Mouse (Mus musculus): ENCODE measurements around the gene Acp2. TPM values are rescaled to one million over a fixed set of nuclear protein-coding genes. Genes with fewer than 3 reads are reported as not detected.
A peak's percentile ranks its signal among the peaks of the same experiment; 100 is the strongest.

Acp2 gene
- 44.7 and 45.2 TPM in 2 replicates for total RNA-seq (2014; rRNA removed)
- polyA plus RNA-seq (2015; fragmentation: Nextera tagmentation; extraction: Ambion mirVana) = 35.1 and 36.4 TPM in 2 replicates

DNA sequence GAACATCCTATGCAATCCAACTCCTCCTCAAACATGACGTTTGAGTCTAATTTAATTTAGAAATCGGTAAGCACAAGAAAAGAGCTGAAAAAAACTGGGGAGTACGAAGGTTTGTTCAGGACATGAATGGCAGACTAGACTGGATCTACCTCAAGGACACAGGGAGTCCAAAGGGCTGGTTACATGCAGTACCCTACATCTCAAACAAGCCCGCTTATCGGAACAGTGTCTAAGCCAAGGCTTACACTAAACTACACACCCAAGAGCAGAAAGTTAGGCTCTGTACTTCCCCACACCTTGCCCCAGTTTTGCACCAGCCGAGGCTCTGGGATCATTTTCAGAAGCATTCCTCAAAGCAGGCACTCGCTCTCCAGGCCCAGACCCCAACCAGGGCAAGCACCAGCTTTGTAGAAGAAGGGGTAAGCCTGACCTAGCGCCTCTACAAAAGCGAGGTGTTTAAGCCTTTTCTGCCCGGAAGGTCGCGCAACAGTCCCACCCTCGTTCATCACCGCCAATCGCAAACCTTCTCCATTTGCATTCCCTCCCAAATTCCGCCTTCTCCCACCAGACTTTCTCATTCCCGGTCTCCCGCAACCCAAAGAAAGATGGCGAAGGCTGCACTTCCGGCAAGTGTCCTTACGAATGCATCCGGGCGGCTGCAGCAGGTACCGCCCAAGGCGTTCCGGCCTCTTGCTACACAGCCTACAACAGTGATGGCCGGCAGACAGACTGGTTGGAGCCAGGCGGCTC, at the start of gene Acp2, which contains the start of gene Nr1h3:
Gene Acp2, plus strand, starts transcription at position 664 of the 750 bp plus-strand sequence.
Gene Nr1h3, minus strand, starts transcription at position 613 of the 750 bp plus-strand sequence.
- peak within 1 kb of the TSS; percentile 84 for H3K27ac ChIP-seq (ENCODE audit: low read depth, low read length)
- H3K27me3 ChIP-seq (ENCODE audit: insufficient read depth, low read length) = no peaks in the 10 kb centered on the region
- peak within 1 kb of the TSS; percentile 68 for H3K4me2 ChIP-seq (ENCODE audit: low read depth, low read length, poor library complexity, severe bottlenecking)
- ATAC-seq (ENCODE audit: low FRiP score) (peak; percentile 96), DNase-seq (ENCODE audit: low spot score) (peak; percentile 96)
- no peaks in the 10 kb centered on the region for H3K9me3 ChIP-seq (ENCODE audit: low read length)
- H3K36me3 ChIP-seq (ENCODE audit: insufficient read depth, low read length) = peaks cover 12% of the 10 kb centered on the region; the same call in 1 of the 2 replicates
- H3K9ac ChIP-seq (replicated peaks; ENCODE audit: low read length, poor library complexity, severe bottlenecking) = peak within 1 kb of the TSS; percentile 76
- WGBS = 2% methylated on average over 28 of the region's 28 CpGs
- H3K4me1 ChIP-seq (ENCODE audit: insufficient read depth, low read length) = peaks cover 12% of the 10 kb centered on the region; the same call in 1 of the 2 replicates
- peak within 1 kb of the TSS; percentile 52 for H3K4me3 ChIP-seq (ENCODE audit: low read depth, low read length)
- TF ChIP-seq CTCF (IDR thresholded peaks at IDR 0.05) = peak; percentile 18; the same call in 1 of the 2 replicates

DNA sequence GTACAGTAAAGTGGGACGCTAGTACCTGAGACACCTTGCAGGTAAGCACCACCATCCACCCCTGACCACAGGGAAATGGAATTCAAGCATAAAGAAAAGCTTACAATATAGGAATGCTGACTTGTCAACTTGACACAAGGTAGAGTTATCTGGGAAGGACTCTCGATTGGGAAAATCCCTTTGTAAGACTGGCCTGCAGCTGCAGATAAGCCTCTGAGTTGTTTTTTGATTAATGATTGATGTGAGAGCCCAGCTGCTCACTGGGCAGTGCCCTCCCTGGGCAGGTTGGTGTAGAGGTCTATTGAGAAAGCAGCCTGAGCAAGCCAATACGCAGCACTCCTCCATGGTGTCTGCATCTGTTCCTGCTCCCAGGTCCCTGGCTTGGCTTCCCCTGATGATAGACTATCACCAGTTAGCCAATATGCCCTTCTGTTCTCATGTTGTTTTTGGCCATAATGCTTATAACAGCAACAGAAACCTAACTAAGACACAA, 49.8 kb upstream of the Acp2 start:
- TF ChIP-seq CTCF (IDR thresholded peaks at IDR 0.05) = no peak
- peaks cover 59% of the 10 kb centered on the region for H3K36me3 ChIP-seq (ENCODE audit: insufficient read depth, low read length)
- ATAC-seq (ENCODE audit: low FRiP score) (no peak), DNase-seq (ENCODE audit: low spot score) (no peak)
- H3K4me3 ChIP-seq (ENCODE audit: low read depth, low read length) = no peak overlapping the region
- H3K9me3 ChIP-seq (ENCODE audit: low read length) = no peaks in the 10 kb centered on the region
- no peak overlapping the region for H3K27ac ChIP-seq (ENCODE audit: low read depth, low read length)
- H3K4me1 ChIP-seq (ENCODE audit: insufficient read depth, low read length) = no peaks in the 10 kb centered on the region
- H3K9ac ChIP-seq (replicated peaks; ENCODE audit: low read length, poor library complexity, severe bottlenecking) = no peak overlapping the region
- H3K27me3 ChIP-seq (ENCODE audit: insufficient read depth, low read length) = no peaks in the 10 kb centered on the region
- no peak overlapping the region for H3K4me2 ChIP-seq (ENCODE audit: low read depth, low read length, poor library complexity, severe bottlenecking)
- 86% methylated on average over 3 of the region's 3 CpGs for WGBS

DNA sequence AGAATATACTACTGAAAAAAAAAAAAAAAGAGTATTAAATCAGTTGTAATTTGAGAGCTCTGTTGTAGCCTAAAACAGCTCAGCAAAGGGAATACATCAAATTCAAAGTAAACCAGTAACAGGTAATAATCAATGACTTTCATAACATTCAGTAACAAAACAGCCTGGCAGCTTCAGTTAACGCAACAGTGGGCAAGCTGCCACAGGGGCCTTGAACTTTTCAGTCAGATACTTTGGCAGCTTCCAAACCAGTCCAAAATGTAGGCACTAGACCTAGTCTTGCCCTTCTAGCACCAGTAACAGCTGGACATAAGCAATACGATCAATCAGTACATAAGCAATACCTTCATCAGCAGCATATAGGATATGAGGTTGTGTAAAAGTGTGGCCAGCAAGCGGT, 48.6 kb upstream of the Acp2 start:
- peaks cover 62% of the 10 kb centered on the region for H3K36me3 ChIP-seq (ENCODE audit: insufficient read depth, low read length)
- no peak overlapping the region for H3K9ac ChIP-seq (replicated peaks; ENCODE audit: low read length, poor library complexity, severe bottlenecking)
- no peaks in the 10 kb centered on the region for H3K9me3 ChIP-seq (ENCODE audit: low read length)
- H3K27me3 ChIP-seq (ENCODE audit: insufficient read depth, low read length) = no peaks in the 10 kb centered on the region
- H3K27ac ChIP-seq (ENCODE audit: low read depth, low read length) = no peak overlapping the region
- ATAC-seq (ENCODE audit: low FRiP score) (no peak), DNase-seq (ENCODE audit: low spot score) (no peak)
- WGBS = 97% methylated on average over 3 of the region's 3 CpGs
- H3K4me3 ChIP-seq (ENCODE audit: low read depth, low read length) = no peak overlapping the region
- no peak for TF ChIP-seq CTCF (IDR thresholded peaks at IDR 0.05)
- H3K4me1 ChIP-seq (ENCODE audit: insufficient read depth, low read length) = no peaks in the 10 kb centered on the region
- no peak overlapping the region for H3K4me2 ChIP-seq (ENCODE audit: low read depth, low read length, poor library complexity, severe bottlenecking)

DNA sequence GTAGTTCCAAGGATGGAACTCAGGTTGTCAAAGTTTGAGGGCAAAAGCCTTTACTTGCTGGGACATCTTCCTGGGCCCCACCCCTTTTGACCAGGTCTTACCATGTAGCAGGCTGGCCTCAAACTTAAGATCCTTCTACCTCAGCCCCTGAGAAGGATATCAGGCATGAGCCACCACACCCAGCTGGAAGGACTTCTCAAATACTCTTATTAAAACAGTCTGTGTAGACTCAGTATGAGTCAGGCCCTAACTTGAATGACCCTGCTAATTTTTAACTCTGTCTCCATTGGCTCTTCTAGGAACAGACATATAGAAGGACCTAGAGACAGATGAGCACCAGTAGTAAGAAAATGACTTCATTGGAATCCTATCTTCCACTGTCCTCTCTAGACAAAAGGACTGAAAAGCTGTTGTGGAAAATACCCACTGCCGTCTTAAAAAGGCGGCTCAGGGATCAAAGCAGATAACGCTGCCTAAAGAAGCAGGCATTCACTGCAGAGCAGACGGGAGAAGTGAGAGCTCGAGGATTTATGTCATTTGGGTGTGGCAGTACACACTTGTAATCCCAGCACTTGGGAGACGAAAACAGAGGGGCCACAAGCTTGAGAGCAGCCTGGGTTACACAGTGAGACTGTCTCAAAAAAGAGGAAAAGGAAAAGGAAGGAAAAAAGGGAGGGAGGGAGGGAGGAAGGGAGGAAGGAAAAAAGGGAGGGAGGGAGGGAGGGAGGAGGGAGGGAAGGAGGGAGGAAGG, 45.5 kb upstream of the Acp2 start:
- no peak for ATAC-seq (ENCODE audit: low FRiP score)
- H3K4me3 ChIP-seq (ENCODE audit: low read depth, low read length) = no peak overlapping the region
- WGBS = 29% methylated on average over 6 of the region's 6 CpGs
- no peak overlapping the region for H3K27ac ChIP-seq (ENCODE audit: low read depth, low read length)
- no peaks in the 10 kb centered on the region for H3K9me3 ChIP-seq (ENCODE audit: low read length)
- no peaks in the 10 kb centered on the region for H3K4me1 ChIP-seq (ENCODE audit: insufficient read depth, low read length)
- H3K36me3 ChIP-seq (ENCODE audit: insufficient read depth, low read length) = peaks cover 80% of the 10 kb centered on the region
- no peak overlapping the region for H3K4me2 ChIP-seq (ENCODE audit: low read depth, low read length, poor library complexity, severe bottlenecking)
- no peak for DNase-seq (ENCODE audit: low spot score)
- H3K27me3 ChIP-seq (ENCODE audit: insufficient read depth, low read length) = no peaks in the 10 kb centered on the region
- no peak overlapping the region for H3K9ac ChIP-seq (replicated peaks; ENCODE audit: low read length, poor library complexity, severe bottlenecking)
- no peak for TF ChIP-seq CTCF (IDR thresholded peaks at IDR 0.05)

DNA sequence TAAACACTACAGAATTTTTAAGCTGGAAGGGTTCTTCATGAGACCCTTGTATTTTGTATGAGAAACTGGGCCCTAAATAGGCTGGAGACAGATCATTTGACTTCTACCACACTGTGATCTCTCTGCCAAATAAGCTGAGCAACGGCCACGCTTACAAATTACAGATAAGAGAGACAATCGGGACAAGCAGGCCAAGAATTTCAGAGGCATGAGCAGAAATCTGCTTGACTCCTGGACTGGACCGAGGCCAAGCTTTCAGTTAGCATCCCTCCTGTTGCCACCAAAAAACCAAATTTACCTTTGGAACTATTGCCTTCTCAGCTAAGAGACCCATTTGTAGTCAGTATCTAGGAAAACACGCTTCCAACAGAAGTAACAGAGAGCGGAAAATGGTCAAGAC, 42.1 kb upstream of the Acp2 start:
- no peak overlapping the region for H3K9ac ChIP-seq (replicated peaks; ENCODE audit: low read length, poor library complexity, severe bottlenecking)
- H3K4me2 ChIP-seq (ENCODE audit: low read depth, low read length, poor library complexity, severe bottlenecking) = no peak overlapping the region
- no peak for DNase-seq (ENCODE audit: low spot score)
- no peak overlapping the region for H3K4me3 ChIP-seq (ENCODE audit: low read depth, low read length)
- no peak for ATAC-seq (ENCODE audit: low FRiP score)
- 94% methylated on average over 6 of the region's 6 CpGs for WGBS
- H3K9me3 ChIP-seq (ENCODE audit: low read length) = no peaks in the 10 kb centered on the region
- H3K27ac ChIP-seq (ENCODE audit: low read depth, low read length) = no peak overlapping the region
- no peaks in the 10 kb centered on the region for H3K4me1 ChIP-seq (ENCODE audit: insufficient read depth, low read length)
- H3K27me3 ChIP-seq (ENCODE audit: insufficient read depth, low read length) = no peaks in the 10 kb centered on the region
- no peak for TF ChIP-seq CTCF (IDR thresholded peaks at IDR 0.05)
- peaks cover 83% of the 10 kb centered on the region for H3K36me3 ChIP-seq (ENCODE audit: insufficient read depth, low read length)
